In genomic region chr17:29669030-29669429, GRCm38 (mm10) we compare ENCODE assay signal across 14 mouse cellular contexts. TPM values are rescaled to one million over a fixed set of nuclear protein-coding genes. Genes with fewer than 3 reads are reported as not detected.
DNase-seq lines count a peak whose midpoint lies in the region; ATAC-seq lines count a peak whose summit lies in the region.
"Had no signal": no experiment of that assay in that cellular context is flagged by ENCODE, and none has a peak within 500 bp of the region (broad histone marks: within the 10 kb centered on the region; RNA-seq: fewer than 3 reads in every experiment).

No protein-coding gene starts in this region.

- no peak for DNase-seq in hindbrain, embryonic 14.5 days (ENCODE audit: low spot score)
- no peak for DNase-seq in hindbrain, embryonic 10.5 days (ENCODE audit: low spot score)
- DNase-seq in midbrain, embryonic 14.5 days = no peak
- no peak for DNase-seq in midbrain, embryonic 11.5 days (ENCODE audit: low spot score, missing footprints)
- no peak for DNase-seq in liver, embryonic 13.5 days
- DNase-seq in MN1 (ENCODE audit: low spot score) = no peak
- no peak for DNase-seq in heart, adult 9 months (ENCODE audit: low spot score in 2 of 2)
- DNase-seq: adrenal gland, postnatal 10 days; gastrocnemius, postnatal 36 days; thymus, adult 18-20 months had no signal

- H3K9ac ChIP-seq in hindbrain, embryonic 14.5 days = no peak overlapping the region
- H3K9ac ChIP-seq in midbrain, embryonic 14.5 days (replicated peaks; ENCODE audit: low read length) = no peak overlapping the region
- no peak overlapping the region for H3K9ac ChIP-seq in midbrain, embryonic 11.5 days (ENCODE audit: low read length)
- H3K9ac ChIP-seq in liver, embryonic 13.5 days = peak overlapping the region; percentile 26
- H3K9ac ChIP-seq: embryonic facial prominence, embryonic 13.5 days; stomach, embryonic 15.5 days had no signal

- no peaks in the 10 kb centered on the region for H3K4me1 ChIP-seq in hindbrain, embryonic 14.5 days (replicated peaks; ENCODE audit: control insufficient read depth, insufficient read depth, low read length)
- 0 out of 2 replicates have a peak, but pooled peaks cover 3% of the 10 kb centered on the region for H3K4me1 ChIP-seq in hindbrain, embryonic 10.5 days (replicated peaks)
- H3K4me1 ChIP-seq in midbrain, embryonic 14.5 days (ENCODE audit: control insufficient read depth, insufficient read depth, low read length) = peaks cover 7% of the 10 kb centered on the region; the same call in 1 of the 2 replicates
- H3K4me1 ChIP-seq in midbrain, embryonic 11.5 days (ENCODE audit: control insufficient read depth, insufficient read depth, low read length) = 0 out of 2 replicates have a peak, but pooled peaks cover 2% of the 10 kb centered on the region
- H3K4me1 ChIP-seq in liver, embryonic 13.5 days (replicated peaks) = peaks cover 49% of the 10 kb centered on the region
- H3K4me1 ChIP-seq: embryonic facial prominence, embryonic 13.5 days had no signal

- no peak for ATAC-seq in hindbrain, embryonic 14.5 days (ENCODE audit: low FRiP score)
- ATAC-seq in midbrain, embryonic 14.5 days (ENCODE audit: low FRiP score, low TSS enrichment) = no peak
- no peak for ATAC-seq in midbrain, embryonic 11.5 days (ENCODE audit: low FRiP score)
- peak; percentile 47; the same call in 1 of the 2 replicates for ATAC-seq in liver, embryonic 13.5 days (ENCODE audit: low read depth)

- 84% methylated on average over 4 of the region's 4 CpGs for WGBS in hindbrain, embryonic 14.5 days
- WGBS in hindbrain, embryonic 10.5 days = 95% methylated on average over 4 of the region's 4 CpGs
- WGBS in midbrain, embryonic 14.5 days = 93% methylated on average over 4 of the region's 4 CpGs
- 97% methylated on average over 4 of the region's 4 CpGs for WGBS in midbrain, embryonic 11.5 days
- 55% methylated on average over 4 of the region's 4 CpGs for WGBS in liver, embryonic 13.5 days (ENCODE audit: insufficient replicate concordance)

- H3K27me3 ChIP-seq in hindbrain, embryonic 14.5 days (ENCODE audit: control insufficient read depth, insufficient read depth, low read length) = no peaks in the 10 kb centered on the region
- H3K27me3 ChIP-seq in hindbrain, embryonic 10.5 days (ENCODE audit: insufficient read depth, poor library complexity, severe bottlenecking) = no peaks in the 10 kb centered on the region
- no peaks in the 10 kb centered on the region for H3K27me3 ChIP-seq in midbrain, embryonic 14.5 days (ENCODE audit: control insufficient read depth, insufficient read depth, low read length)
- H3K27me3 ChIP-seq in midbrain, embryonic 11.5 days (ENCODE audit: control insufficient read depth, insufficient read depth, low read length) = no peaks in the 10 kb centered on the region
- H3K27me3 ChIP-seq in liver, embryonic 13.5 days = no peaks in the 10 kb centered on the region
- H3K27me3 ChIP-seq: embryonic facial prominence, embryonic 13.5 days; midbrain, embryonic 12.5 days; stomach, embryonic 15.5 days had no signal

- H3K27ac ChIP-seq in hindbrain, embryonic 14.5 days = peak overlapping the region; percentile 43; the same call in 1 of the 2 replicates
- no peak overlapping the region for H3K27ac ChIP-seq in hindbrain, embryonic 10.5 days
- H3K27ac ChIP-seq in midbrain, embryonic 14.5 days (replicated peaks; ENCODE audit: low read depth, low read length) = 0 out of 2 replicates have a peak overlapping the region, but pooled peaks have one; percentile 41
- no peak overlapping the region for H3K27ac ChIP-seq in midbrain, embryonic 11.5 days (ENCODE audit: low read depth, low read length)
- peak overlapping the region; percentile 87 for H3K27ac ChIP-seq in liver, embryonic 13.5 days
- H3K27ac ChIP-seq: embryonic facial prominence, embryonic 13.5 days; macrophage; stomach, embryonic 15.5 days had no signal

- peaks cover 36% of the 10 kb centered on the region for H3K36me3 ChIP-seq in hindbrain, embryonic 14.5 days (replicated peaks; ENCODE audit: control insufficient read depth, insufficient read depth)
- H3K36me3 ChIP-seq in hindbrain, embryonic 10.5 days = peaks cover 92% of the 10 kb centered on the region
- peaks cover 52% of the 10 kb centered on the region for H3K36me3 ChIP-seq in midbrain, embryonic 14.5 days (ENCODE audit: control insufficient read depth, insufficient read depth, low read length)
- H3K36me3 ChIP-seq in midbrain, embryonic 11.5 days (ENCODE audit: control insufficient read depth, insufficient read depth, low read length) = peaks cover 9% of the 10 kb centered on the region; the same call in 1 of the 2 replicates
- H3K36me3 ChIP-seq in liver, embryonic 13.5 days = peaks cover 79% of the 10 kb centered on the region

- no peak overlapping the region for H3K4me2 ChIP-seq in hindbrain, embryonic 14.5 days (replicated peaks)
- H3K4me2 ChIP-seq in midbrain, embryonic 14.5 days (ENCODE audit: low read length) = no peak overlapping the region
- no peak overlapping the region for H3K4me2 ChIP-seq in midbrain, embryonic 11.5 days
- peak overlapping the region; percentile 54 for H3K4me2 ChIP-seq in liver, embryonic 13.5 days
- H3K4me2 ChIP-seq: embryonic facial prominence, embryonic 13.5 days; midbrain, embryonic 12.5 days; stomach, embryonic 15.5 days had no signal

- H3K4me3 ChIP-seq in hindbrain, embryonic 14.5 days (replicated peaks; ENCODE audit: low read length) = no peak overlapping the region
- H3K4me3 ChIP-seq in hindbrain, embryonic 10.5 days = no peak overlapping the region
- H3K4me3 ChIP-seq in midbrain, embryonic 14.5 days (replicated peaks; ENCODE audit: low read depth, low read length) = no peak overlapping the region
- no peak overlapping the region for H3K4me3 ChIP-seq in midbrain, embryonic 11.5 days (ENCODE audit: low read depth, low read length)
- no peak overlapping the region for H3K4me3 ChIP-seq in liver, embryonic 13.5 days (replicated peaks)
- H3K4me3 ChIP-seq: embryonic facial prominence, embryonic 13.5 days; midbrain, embryonic 12.5 days; stomach, embryonic 15.5 days had no signal

- no peaks in the 10 kb centered on the region for H3K9me3 ChIP-seq in hindbrain, embryonic 14.5 days (ENCODE audit: control insufficient read depth, low read length)
- no peaks in the 10 kb centered on the region for H3K9me3 ChIP-seq in hindbrain, embryonic 10.5 days
- no peaks in the 10 kb centered on the region for H3K9me3 ChIP-seq in midbrain, embryonic 14.5 days (ENCODE audit: control insufficient read depth, low read length)
- H3K9me3 ChIP-seq in midbrain, embryonic 11.5 days (ENCODE audit: control insufficient read depth, low read length) = no peaks in the 10 kb centered on the region
- H3K9me3 ChIP-seq in liver, embryonic 13.5 days (replicated peaks) = no peaks in the 10 kb centered on the region
- H3K9me3 ChIP-seq: embryonic facial prominence, embryonic 13.5 days; midbrain, embryonic 12.5 days; stomach, embryonic 15.5 days had no signal

RNA-seq across cellular contexts. Expression of gene Cmtr1, which starts 8.6 kb away (rescaled TPM):
- 103 and 109 TPM in 2 replicates for polyA plus RNA-seq in hindbrain, embryonic 14.5 days (2014; fragmentation: Nextera tagmentation; extraction: Ambion mirVana)
- polyA plus RNA-seq in hindbrain, embryonic 10.5 days (2016; fragmentation: Nextera tagmentation; extraction: Ambion mirVana) = 135 and 149 TPM in 2 replicates
- polyA plus RNA-seq in midbrain, embryonic 14.5 days (2014; fragmentation: Nextera tagmentation; extraction: Ambion mirVana) = 103 and 136 TPM in 2 replicates
- polyA plus RNA-seq in midbrain, embryonic 11.5 days (2014; fragmentation: Nextera tagmentation; extraction: Ambion mirVana) = 144 and 150 TPM in 2 replicates
- 77.2 and 91.4 TPM in 2 replicates for polyA plus RNA-seq in liver, embryonic 13.5 days (2015; fragmentation: Nextera tagmentation; extraction: Ambion mirVana)

RNA-seq across cellular contexts. Expression of gene Ccdc167, which starts 47.8 kb away (rescaled TPM):
- polyA plus RNA-seq in hindbrain, embryonic 14.5 days (2014; fragmentation: Nextera tagmentation; extraction: Ambion mirVana) = 13.5 and 13.6 TPM in 2 replicates
- 16.4 and 16.8 TPM in 2 replicates for polyA plus RNA-seq in hindbrain, embryonic 10.5 days (2016; fragmentation: Nextera tagmentation; extraction: Ambion mirVana)
- polyA plus RNA-seq in midbrain, embryonic 14.5 days (2014; fragmentation: Nextera tagmentation; extraction: Ambion mirVana) = 11.3 and 11.4 TPM in 2 replicates
- 13.5 and 17.0 TPM in 2 replicates for polyA plus RNA-seq in midbrain, embryonic 11.5 days (2014; fragmentation: Nextera tagmentation; extraction: Ambion mirVana)
- 7.4 and 7.7 TPM in 2 replicates for polyA plus RNA-seq in liver, embryonic 13.5 days (2015; fragmentation: Nextera tagmentation; extraction: Ambion mirVana)

RNA-seq across cellular contexts. Expression of gene Gm28043, which starts 54.4 kb away (rescaled TPM):
- 1.8 and 2.6 TPM in 2 replicates for polyA plus RNA-seq in hindbrain, embryonic 14.5 days (2014; fragmentation: Nextera tagmentation; extraction: Ambion mirVana)
- 2.8 and 3.3 TPM in 2 replicates for polyA plus RNA-seq in hindbrain, embryonic 10.5 days (2016; fragmentation: Nextera tagmentation; extraction: Ambion mirVana)
- 2.0 and 2.9 TPM in 2 replicates for polyA plus RNA-seq in midbrain, embryonic 14.5 days (2014; fragmentation: Nextera tagmentation; extraction: Ambion mirVana)
- 2.2 and 2.7 TPM in 2 replicates for polyA plus RNA-seq in midbrain, embryonic 11.5 days (2014; fragmentation: Nextera tagmentation; extraction: Ambion mirVana)
- polyA plus RNA-seq in liver, embryonic 13.5 days (2015; fragmentation: Nextera tagmentation; extraction: Ambion mirVana) = 0.98 and 1.3 TPM in 2 replicates

RNA-seq across cellular contexts. Expression of gene Rnf8, which starts 54.4 kb away (rescaled TPM):
- 82.2 and 89.6 TPM in 2 replicates for polyA plus RNA-seq in hindbrain, embryonic 14.5 days (2014; fragmentation: Nextera tagmentation; extraction: Ambion mirVana)
- 107 TPM in 2 replicates for polyA plus RNA-seq in hindbrain, embryonic 10.5 days (2016; fragmentation: Nextera tagmentation; extraction: Ambion mirVana)
- 80.5 and 86.8 TPM in 2 replicates for polyA plus RNA-seq in midbrain, embryonic 14.5 days (2014; fragmentation: Nextera tagmentation; extraction: Ambion mirVana)
- polyA plus RNA-seq in midbrain, embryonic 11.5 days (2014; fragmentation: Nextera tagmentation; extraction: Ambion mirVana) = 106 and 111 TPM in 2 replicates
- 43.6 and 46.0 TPM in 2 replicates for polyA plus RNA-seq in liver, embryonic 13.5 days (2015; fragmentation: Nextera tagmentation; extraction: Ambion mirVana)

Comparison
In these comparisons a context has a peak if more than half of its experiments do, and no peak if none do; other contexts are left out.
1. H3K27ac ChIP-seq: peak in hindbrain, embryonic 14.5 days (single experiment), midbrain, embryonic 14.5 days (single experiment) and liver, embryonic 13.5 days (single experiment); none in hindbrain, embryonic 10.5 days (single experiment) and midbrain, embryonic 11.5 days (single experiment).